Mouse (Mus musculus) lung, embryonic 15.5 days (tissue): ENCODE results near the gene Klrk1. TPM values are rescaled to one million over a fixed set of nuclear protein-coding genes. Genes with fewer than 3 reads are reported as not detected.

Experiments
- ATAC-seq: fragments of 200-750 bp; cut with Nextera tagmentation; 2 replicates; pipeline ENCODE4 v1.8.0; 2017; ENCODE audit warnings: moderate number of reproducible peaks, borderline replicate concordance; ENCODE audit not compliant: low FRiP score, low TSS enrichment; ENCODE audit errors: extremely low read depth
- H3K27ac ChIP-seq: fragments of 300-500 bp; sonication (generic); 2 replicates; pipeline ENCODE4 v1.5.1; 2015; ENCODE audit warnings: moderate library complexity, mild to moderate bottlenecking, inconsistent platforms
- H3K27me3 ChIP-seq: fragments of 300-500 bp; sonication (generic); 2 replicates; pipeline ENCODE4 v1.6.1; 2015; ENCODE audit warnings: inconsistent platforms
- H3K36me3 ChIP-seq: fragments of 300-500 bp; sonication (generic); 2 replicates; pipeline ENCODE4 v1.6.1; 2015; ENCODE audit warnings: inconsistent platforms
- H3K4me1 ChIP-seq: fragments of 300-500 bp; sonication (generic); 2 replicates; pipeline ENCODE4 v1.6.1; 2015; ENCODE audit warnings: inconsistent platforms
- H3K4me2 ChIP-seq: fragments of 300-500 bp; sonication (generic); 2 replicates; pipeline ENCODE4 v1.6.1; 2015; ENCODE audit warnings: inconsistent platforms, mild to moderate bottlenecking, moderate library complexity
- H3K4me3 ChIP-seq: fragments of 300-500 bp; sonication (generic); 2 replicates; pipeline ENCODE4 v1.5.1; 2015; ENCODE audit warnings: mild to moderate bottlenecking, inconsistent platforms
- H3K9ac ChIP-seq: fragments of 300-500 bp; sonication (generic); 2 replicates; pipeline ENCODE4 v1.6.1; 2015; ENCODE audit warnings: inconsistent platforms
- H3K9me3 ChIP-seq: fragments of 300-500 bp; sonication (generic); 2 replicates; pipeline ENCODE4 v1.6.1; 2016; ENCODE audit warnings: inconsistent platforms
- WGBS: fragments of 180-500 bp; shearing (Covaris S2); methylation state at CpG from one replicate; pipeline ENCODE4 v1.1.7; 2015; 5-methylcytosine and 5-hydroxymethylcytosine counted together
- polyA plus RNA-seq: library from polyadenylated mRNA; unstranded; fragments of >200 nt; fragmentation: Nextera tagmentation; extraction: Ambion mirVana; gene quantifications from 2 replicates; pipeline ENCODE4 v1.2.1, GENCODE M21; 2015

Klrk1 gene
- polyA plus RNA-seq, 1 experiment from 2014 or later: 0.34 TPM

DNA sequence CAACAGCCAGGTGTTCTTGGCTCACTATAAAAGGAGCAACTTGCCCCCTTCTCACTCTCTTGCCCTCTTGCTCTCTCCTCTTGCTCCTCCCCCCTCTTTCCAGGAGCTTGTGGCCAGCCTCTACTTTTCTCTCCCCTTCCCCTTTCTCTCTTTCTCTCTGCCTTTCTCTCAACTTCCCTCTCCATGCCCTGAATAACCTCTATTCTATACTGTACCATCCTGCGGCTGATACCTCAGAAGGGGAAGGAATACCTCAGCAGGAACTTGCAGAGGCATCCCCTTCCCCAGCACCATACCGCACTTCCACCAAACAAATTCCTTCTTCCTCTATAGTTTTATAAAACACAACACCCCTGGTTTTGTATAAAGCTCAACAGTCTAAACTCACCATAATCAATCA is 58.4 kb downstream of the Klrk1 start:
- no peaks in the 10 kb centered on the region for H3K27me3 ChIP-seq
- H3K9me3 ChIP-seq: no peaks in the 10 kb centered on the region
- 74% methylated on average over 2 of the region's 2 CpGs for WGBS
- no peak overlapping the region for H3K9ac ChIP-seq
- no peak overlapping the region for H3K4me3 ChIP-seq
- no peak for ATAC-seq
- H3K36me3 ChIP-seq: no peaks in the 10 kb centered on the region
- no peak overlapping the region for H3K4me2 ChIP-seq
- H3K4me1 ChIP-seq: no peaks in the 10 kb centered on the region
- no peak overlapping the region for H3K27ac ChIP-seq

Other genes starting within 250 kb of the Klrk1 start
- gene Clec12b, start 238.0 kb downstream of the Klrk1 start, polyA plus RNA-seq: 0.47 TPM in 1 of 2 replicates, not detected in the other
- gene Clec1b, start 226.6 kb downstream of the Klrk1 start, polyA plus RNA-seq: 2.6 and 4.6 TPM in 2 replicates
- gene Clec9a, start 215.0 kb downstream of the Klrk1 start, polyA plus RNA-seq: 0.95 and 1.0 TPM in 2 replicates
- gene Clec1a, start 171.9 kb downstream of the Klrk1 start, polyA plus RNA-seq: 25.0 and 27.8 TPM in 2 replicates
- gene Olr1, start 116.7 kb downstream of the Klrk1 start, polyA plus RNA-seq: 0.15 TPM in 1 of 2 replicates, not detected in the other
- 0.19 and 0.27 TPM in 2 replicates for gene Tmem52b, start 111.3 kb downstream of the Klrk1 start, polyA plus RNA-seq
- 47.0 and 48.2 TPM in 2 replicates for gene Gabarapl1, start 90.7 kb downstream of the Klrk1 start, polyA plus RNA-seq
- gene Klre1, start 46.0 kb downstream of the Klrk1 start, polyA plus RNA-seq: not detected in 2 replicates
- gene Klrd1, start 32.1 kb downstream of the Klrk1 start, polyA plus RNA-seq: 0.55 TPM in 1 of 2 replicates, not detected in the other
- not detected in 2 replicates for gene Klrc3, start 19.5 kb upstream of the Klrk1 start, polyA plus RNA-seq
- gene Klrc2, start 36.8 kb upstream of the Klrk1 start, polyA plus RNA-seq: 0.06 TPM in 1 of 2 replicates, not detected in the other
- gene Klrc1, start 55.1 kb upstream of the Klrk1 start, polyA plus RNA-seq: 0.35 TPM in 1 of 2 replicates, not detected in the other
- not detected in 2 replicates for gene Klri1, start 93.3 kb upstream of the Klrk1 start, polyA plus RNA-seq
- gene Klri2, start 116.6 kb upstream of the Klrk1 start, polyA plus RNA-seq: not detected in 2 replicates
- not detected in 2 replicates for gene Gm156, start 160.4 kb upstream of the Klrk1 start, polyA plus RNA-seq
- not detected in 2 replicates for gene Gm17631, start 238.8 kb upstream of the Klrk1 start, polyA plus RNA-seq